In genomic region chr9:103174771-103175519, GRCm38 (mm10) we compare ENCODE assay signal across 10 mouse cellular contexts. TPM values are rescaled to one million over a fixed set of nuclear protein-coding genes. Genes with fewer than 3 reads are reported as not detected.
DNase-seq lines count a peak whose midpoint lies in the region; ATAC-seq lines count a peak whose summit lies in the region.
"Had no signal": no experiment of that assay in that cellular context is flagged by ENCODE, and none has a peak within 500 bp of the region (broad histone marks: within the 10 kb centered on the region; RNA-seq: fewer than 3 reads in every experiment).

No protein-coding gene starts in this region.

- H3K27me3 ChIP-seq in kidney, embryonic 15.5 days, result no peaks in the 10 kb centered on the region
- no peaks in the 10 kb centered on the region for H3K27me3 ChIP-seq in forebrain, embryonic 12.5 days
- no peaks in the 10 kb centered on the region for H3K27me3 ChIP-seq in midbrain, embryonic 11.5 days (ENCODE audit: control insufficient read depth, insufficient read depth, low read length)

- peak; percentile 18 for DNase-seq in kidney, adult 11 months
- DNase-seq in WW6 (ENCODE audit: low read depth, low spot score), result peak; percentile 45
- DNase-seq in induced T-regulatory cell, adult 2 months (ENCODE audit: low read depth), result peak; percentile 16
- DNase-seq in lung, postnatal 10 days, result peak; percentile 64
- no peak for DNase-seq in left cerebral cortex, adult 9 months (ENCODE audit: low spot score in 2 of 2)
- no peak for DNase-seq in midbrain, embryonic 11.5 days (ENCODE audit: low spot score, missing footprints)

- no peak overlapping the region for H3K4me3 ChIP-seq in kidney, embryonic 15.5 days (replicated peaks)
- no peak overlapping the region for H3K4me3 ChIP-seq in forebrain, embryonic 12.5 days (replicated peaks)
- H3K4me3 ChIP-seq in midbrain, embryonic 11.5 days (ENCODE audit: low read depth, low read length), result no peak overlapping the region
- H3K4me3 ChIP-seq: erythroblast, embryonic 14.5 days; megakaryocyte, embryonic 14.5 days had no signal

- WGBS in kidney, embryonic 15.5 days, result 46% methylated on average over 6 of the region's 6 CpGs
- WGBS in forebrain, embryonic 12.5 days, result 61% methylated on average over 6 of the region's 6 CpGs
- WGBS in midbrain, embryonic 11.5 days, result 72% methylated on average over 6 of the region's 6 CpGs

- H3K4me1 ChIP-seq in kidney, embryonic 15.5 days, result peaks cover 7% of the 10 kb centered on the region
- no peaks in the 10 kb centered on the region for H3K4me1 ChIP-seq in forebrain, embryonic 12.5 days
- H3K4me1 ChIP-seq in midbrain, embryonic 11.5 days (ENCODE audit: control insufficient read depth, insufficient read depth, low read length), result no peaks in the 10 kb centered on the region; the same call in 1 of the 2 replicates

- ATAC-seq in kidney, embryonic 15.5 days (replicated peaks; ENCODE audit: low FRiP score), result no peak; the same call in 1 of the 2 replicates
- ATAC-seq in forebrain, embryonic 12.5 days (ENCODE audit: low FRiP score), result no peak
- ATAC-seq in midbrain, embryonic 11.5 days (ENCODE audit: low FRiP score), result no peak

- H3K4me2 ChIP-seq in kidney, embryonic 15.5 days, result no peak overlapping the region
- no peak overlapping the region for H3K4me2 ChIP-seq in forebrain, embryonic 12.5 days
- H3K4me2 ChIP-seq in midbrain, embryonic 11.5 days, result no peak overlapping the region

- H3K9ac ChIP-seq in kidney, embryonic 15.5 days, result no peak overlapping the region
- no peak overlapping the region for H3K9ac ChIP-seq in forebrain, embryonic 12.5 days
- H3K9ac ChIP-seq in midbrain, embryonic 11.5 days (ENCODE audit: low read length), result no peak overlapping the region

- H3K36me3 ChIP-seq in kidney, embryonic 15.5 days, result no peaks in the 10 kb centered on the region
- peaks cover 18% of the 10 kb centered on the region; the same call in 1 of the 2 replicates for H3K36me3 ChIP-seq in forebrain, embryonic 12.5 days (replicated peaks)
- no peaks in the 10 kb centered on the region for H3K36me3 ChIP-seq in midbrain, embryonic 11.5 days (ENCODE audit: control insufficient read depth, insufficient read depth, low read length)

- H3K27ac ChIP-seq in kidney, embryonic 15.5 days, result no peak overlapping the region
- no peak overlapping the region for H3K27ac ChIP-seq in forebrain, embryonic 12.5 days
- no peak overlapping the region for H3K27ac ChIP-seq in midbrain, embryonic 11.5 days (ENCODE audit: low read depth, low read length)

- no peaks in the 10 kb centered on the region for H3K9me3 ChIP-seq in kidney, embryonic 15.5 days (replicated peaks)
- no peaks in the 10 kb centered on the region for H3K9me3 ChIP-seq in forebrain, embryonic 12.5 days
- H3K9me3 ChIP-seq in midbrain, embryonic 11.5 days (ENCODE audit: control insufficient read depth, low read length), result no peaks in the 10 kb centered on the region
- H3K9me3 ChIP-seq: megakaryocyte, embryonic 14.5 days had no signal

RNA-seq across cellular contexts. Expression of gene Srprb, which starts 27.0 kb away (rescaled TPM):
- polyA plus RNA-seq in kidney, embryonic 15.5 days (2015; fragmentation: Nextera tagmentation; extraction: Ambion mirVana), result 58.7 and 62.9 TPM in 2 replicates
- polyA plus RNA-seq in forebrain, embryonic 12.5 days (2016; fragmentation: Nextera tagmentation; extraction: Ambion mirVana), result 50.3 and 50.9 TPM in 2 replicates
- polyA plus RNA-seq in midbrain, embryonic 11.5 days (2014; fragmentation: Nextera tagmentation; extraction: Ambion mirVana), result 61.5 and 62.6 TPM in 2 replicates

RNA-seq across cellular contexts. Expression of gene Gm20425, which starts 55.2 kb away (rescaled TPM):
- polyA plus RNA-seq in kidney, embryonic 15.5 days (2015; fragmentation: Nextera tagmentation; extraction: Ambion mirVana), result 1.1 and 3.9 TPM in 2 replicates
- polyA plus RNA-seq in forebrain, embryonic 12.5 days (2016; fragmentation: Nextera tagmentation; extraction: Ambion mirVana), result 3.3 and 4.5 TPM in 2 replicates
- 1.5 and 4.6 TPM in 2 replicates for polyA plus RNA-seq in midbrain, embryonic 11.5 days (2014; fragmentation: Nextera tagmentation; extraction: Ambion mirVana)
- polyA plus RNA-seq: erythroblast, embryonic 14.5 days had no signal

RNA-seq across cellular contexts. Expression of gene Trf, which starts 55.3 kb away (rescaled TPM):
- 66.2 and 161 TPM in 2 replicates for polyA plus RNA-seq in kidney, embryonic 15.5 days (2015; fragmentation: Nextera tagmentation; extraction: Ambion mirVana)
- 12.9 and 13.2 TPM in 2 replicates for polyA plus RNA-seq in forebrain, embryonic 12.5 days (2016; fragmentation: Nextera tagmentation; extraction: Ambion mirVana)
- 18.0 and 18.7 TPM in 2 replicates for polyA plus RNA-seq in midbrain, embryonic 11.5 days (2014; fragmentation: Nextera tagmentation; extraction: Ambion mirVana)

Comparison
In these comparisons a context has a peak if more than half of its experiments do, and no peak if none do; other contexts are left out.
1. DNase-seq: peak in kidney, adult 11 months (single experiment), WW6 (single experiment), induced T-regulatory cell, adult 2 months (single experiment) and lung, postnatal 10 days (single experiment); none in left cerebral cortex, adult 9 months (0 of 2) and midbrain, embryonic 11.5 days (single experiment).